ENCODE assay signal across 13 mouse cellular contexts in the genomic region with DNA sequence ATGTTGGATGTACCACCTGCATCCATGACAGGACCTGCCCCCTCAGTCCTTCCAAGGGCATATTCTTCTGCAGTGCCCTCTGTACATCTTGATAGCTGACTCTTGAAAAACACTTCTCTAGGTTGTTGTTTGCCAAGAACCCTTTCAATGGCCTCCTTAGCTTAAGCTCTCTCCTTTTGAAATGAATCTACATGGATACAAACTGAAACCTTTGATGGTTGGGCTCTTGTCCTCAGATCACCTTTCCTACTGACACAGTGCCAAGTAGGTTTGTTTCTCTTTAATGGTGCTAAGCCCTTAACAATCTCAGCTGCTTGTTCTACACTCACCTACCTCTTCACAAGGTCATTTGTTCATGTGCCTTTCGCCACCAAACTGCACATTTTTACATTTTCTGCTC.
"Had no signal": no experiment of that assay in that cellular context is flagged by ENCODE, and none has a peak within 500 bp of the region (broad histone marks: within the 10 kb centered on the region; RNA-seq: fewer than 3 reads in every experiment).

No protein-coding gene starts in this region.

- ATAC-seq: intestine, embryonic 15.5 days; liver, postnatal 0 days had no signal

- H3K4me1 ChIP-seq: neural tube, embryonic 15.5 days had no signal

- DNase-seq: kidney, adult 11 months; kidney, postnatal 4 days; liver, postnatal 0 days; midbrain, embryonic 14.5 days; right cerebral cortex, adult 18-20 months; right cerebral cortex, postnatal 14 days; right cerebral cortex, postnatal 4 days; thymus, adult 2 months; thymus, postnatal 14 days; thymus, postnatal 4 days had no signal

- H3K4me3 ChIP-seq: intestine, embryonic 15.5 days; neural tube, embryonic 12.5 days; neural tube, embryonic 15.5 days had no signal
